ENCODE assay signal across 8 mouse cellular contexts in the genomic region with DNA sequence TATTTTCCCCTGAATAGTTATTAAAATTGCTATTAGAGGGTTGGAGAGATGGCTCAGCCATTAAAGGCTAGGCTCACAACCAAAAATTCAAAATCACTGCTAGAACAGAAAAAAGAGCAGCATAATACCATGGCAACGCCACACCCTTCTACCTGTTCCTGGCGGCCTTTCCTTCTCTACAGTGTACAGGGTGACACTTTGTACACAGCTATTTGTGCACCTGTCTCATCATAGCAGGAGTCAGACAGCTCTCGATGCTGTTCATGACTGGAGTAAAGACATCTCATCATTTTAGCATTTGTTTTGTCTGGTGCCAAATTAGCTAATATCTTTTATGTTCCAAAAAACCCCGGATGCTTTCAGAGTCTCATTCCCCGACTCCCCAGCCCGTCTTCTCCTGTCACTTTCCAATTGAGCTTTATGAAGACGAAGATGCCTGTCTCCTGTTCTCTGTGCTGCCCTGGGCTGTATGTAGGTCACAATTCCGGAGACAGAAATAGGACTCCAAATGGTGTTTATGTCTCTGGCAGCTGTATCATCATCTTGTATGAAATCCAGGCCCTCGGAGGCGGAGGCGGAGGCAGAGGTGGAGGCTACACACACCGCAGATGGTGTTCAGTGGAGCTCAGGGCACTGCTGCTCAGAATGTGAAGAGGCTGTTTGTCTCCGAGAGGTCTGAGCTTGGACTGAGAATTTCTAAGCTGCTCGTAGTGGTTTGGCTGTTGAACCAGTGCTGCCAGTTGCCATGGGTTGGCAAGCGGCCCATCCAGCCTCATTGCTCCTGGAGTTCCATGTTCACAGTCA.
A peak's percentile ranks its signal among the peaks of the same experiment; 100 is the strongest.
DNase-seq lines count a peak whose midpoint lies in the region; ATAC-seq lines count a peak whose summit lies in the region.

No protein-coding gene starts in this region.

- no peaks in the 10 kb centered on the region for H3K4me1 ChIP-seq in limb, embryonic 10.5 days

- H3K27me3 ChIP-seq in limb, embryonic 10.5 days (ENCODE audit: low read depth, poor library complexity, severe bottlenecking), result no peaks in the 10 kb centered on the region

- no peak overlapping the region for H3K27ac ChIP-seq in limb, embryonic 10.5 days

- peak; percentile 10 to 15 for DNase-seq in heart, adult 18-20 months
- DNase-seq in heart, adult 8-10 months (ENCODE audit: low spot score), result no peak
- peak; percentile 79 to 80 for DNase-seq in layer of hippocampus, postnatal 36 days
- peak; percentile 31 for DNase-seq in retina, embryonic 14.5 days (ENCODE audit: low spot score)
- no peak for DNase-seq in limb, embryonic 10.5 days (ENCODE audit: low spot score)
- DNase-seq in natural killer cell, adult 2 months (ENCODE audit: low spot score in 2 of 2), result no peak
- no peak for DNase-seq in thymus, postnatal 4 days

- no peak overlapping the region for H3K4me3 ChIP-seq in limb, embryonic 10.5 days

- WGBS in limb, embryonic 10.5 days, result 89% methylated on average over 15 of the region's 15 CpGs

- ATAC-seq in frontal cortex, adult (ENCODE audit: low TSS enrichment), result peak; percentile 94

- no peaks in the 10 kb centered on the region for H3K9me3 ChIP-seq in limb, embryonic 10.5 days (replicated peaks)

- H3K36me3 ChIP-seq in limb, embryonic 10.5 days, result no peaks in the 10 kb centered on the region

Comparison
In these comparisons a context has a peak if more than half of its experiments do, and no peak if none do; other contexts are left out.
1. DNase-seq: peak in heart, adult 18-20 months (2 of 2), layer of hippocampus, postnatal 36 days (2 of 2) and retina, embryonic 14.5 days (single experiment); none in heart, adult 8-10 months (single experiment), limb, embryonic 10.5 days (single experiment), natural killer cell, adult 2 months (0 of 2) and thymus, postnatal 4 days (single experiment).